ENCODE assay signal across 8 mouse cellular contexts in genomic region chr2:93192671-93193080, GRCm38 (mm10). TPM values are rescaled to one million over a fixed set of nuclear protein-coding genes. Genes with fewer than 3 reads are reported as not detected.
DNase-seq lines count a peak whose midpoint lies in the region.

No protein-coding gene starts in this region.

- peak; percentile 74 for DNase-seq in embryo, embryonic 10 days (ENCODE audit: low spot score)
- DNase-seq in embryo, embryonic 9.5 days (ENCODE audit: extremely low spot score) = no peak
- DNase-seq in T-cell, adult 2 months (ENCODE audit: low spot score) = peak; percentile 82
- DNase-seq in induced T-regulatory cell, adult 2 months (ENCODE audit: low read depth) = peak; percentile 88
- peak; percentile 76 for DNase-seq in naive thymus-derived CD4-positive, alpha-beta T cell, adult 2 months (ENCODE audit: low read depth)
- peak; percentile 88 for DNase-seq in thymus, postnatal 4 days
- DNase-seq in heart, postnatal 25 days (ENCODE audit: low spot score) = no peak
- no peak for DNase-seq in urinary bladder, postnatal 14 days (ENCODE audit: low spot score)

- intact Hi-C loops in heart, postnatal 25 days (cut with DNase I) = no loop called here

RNA-seq across cellular contexts. Expression of gene Trp53i11, which starts 5.3 kb away (rescaled TPM):
- total RNA-seq in heart, postnatal 25 days (2021) = 10 to 100 TPM; 30.3 to 45.6 TPM

Comparison
In these comparisons a context has a peak if more than half of its experiments do, and no peak if none do; other contexts are left out.
1. DNase-seq: peak in embryo, embryonic 10 days (single experiment), T-cell, adult 2 months (single experiment), induced T-regulatory cell, adult 2 months (single experiment), naive thymus-derived CD4-positive, alpha-beta T cell, adult 2 months (single experiment) and thymus, postnatal 4 days (single experiment); none in embryo, embryonic 9.5 days (single experiment), heart, postnatal 25 days (single experiment) and urinary bladder, postnatal 14 days (single experiment).